Mouse (Mus musculus) liver, postnatal 0 days (tissue): ENCODE measurements at regions not wholly inside any gene's neighbourhood (a gene's known extent, or its start where the extent isn't known, plus 50 kb on each side); places are given as distances from the start of the nearest gene placed in this dataset.

ENCODE experiments used
- CTCF ChIP-seq: sonication (generic); IDR thresholded peaks from 2 replicates; pipeline ENCODE4 v1.5.1; 2016; ENCODE audit warnings: antibody characterized with exemption, low read depth
- EP300 ChIP-seq: IDR thresholded peaks from 2 replicates; pipeline ENCODE4 v1.6.1; 2016; ENCODE audit warnings: antibody characterized with exemption, low read depth, mild to moderate bottlenecking

DNA sequence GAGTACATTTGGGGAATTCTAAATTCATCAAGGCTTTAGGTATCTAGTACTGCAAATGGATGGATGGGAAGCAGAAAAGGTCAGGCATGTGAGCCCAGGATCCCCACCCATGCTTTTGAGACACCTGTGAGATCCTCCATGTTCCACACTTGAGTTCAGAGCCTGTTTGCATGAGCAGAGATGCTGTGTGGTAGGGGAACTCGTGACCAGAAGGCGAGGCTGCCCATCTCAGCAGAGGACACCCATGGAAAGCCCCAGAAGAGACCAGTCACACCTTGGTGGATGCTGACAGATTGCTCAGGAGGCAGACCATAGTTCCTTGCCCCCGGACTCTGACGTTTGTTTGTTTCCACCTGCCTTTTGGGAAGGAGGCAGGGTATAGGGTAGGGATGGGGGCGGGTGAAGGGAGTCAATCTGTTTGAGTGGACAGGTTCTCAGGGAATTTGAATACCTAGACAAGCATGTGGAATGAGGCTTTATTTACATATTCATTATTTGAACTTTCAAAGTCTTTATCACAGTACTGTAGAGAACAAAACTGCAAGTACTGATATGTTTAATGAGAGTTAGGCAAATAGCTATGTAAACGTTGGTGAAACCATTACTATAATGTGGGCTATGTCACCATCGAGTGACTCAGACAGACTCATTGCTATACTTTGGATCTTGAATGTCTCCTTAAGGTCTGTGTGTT, 278.5 kb downstream of the Dhx35 start:
- TF ChIP-seq CTCF (no peak), EP300 (no peak)
